10 mouse cellular contexts compared by ENCODE assay signal in the genomic region with DNA sequence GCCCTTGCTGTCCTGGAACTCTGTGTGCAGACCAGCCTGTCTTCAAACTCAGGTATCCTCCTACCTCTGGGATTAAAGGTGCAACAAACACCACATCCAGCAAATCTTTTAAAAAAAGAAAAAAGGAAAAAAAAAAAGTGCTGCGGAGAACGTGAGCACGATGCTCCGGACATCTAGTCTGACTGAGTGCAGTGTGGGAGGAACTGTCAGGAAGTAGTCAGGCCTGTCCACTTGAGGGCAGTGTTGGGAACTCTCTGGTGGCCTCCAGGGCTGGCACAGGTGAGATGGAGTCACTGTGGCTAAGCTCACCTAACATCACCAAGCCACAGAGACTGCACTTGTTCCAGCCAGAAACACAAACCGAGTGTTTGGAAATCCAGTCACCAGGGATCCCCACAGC. TPM values are rescaled to one million over a fixed set of nuclear protein-coding genes. Genes with fewer than 3 reads are reported as not detected.
A peak's percentile ranks its signal among the peaks of the same experiment; 100 is the strongest.
DNase-seq lines count a peak whose midpoint lies in the region; ATAC-seq and TF ChIP-seq lines count a peak whose summit lies in the region.
"Had no signal": no experiment of that assay in that cellular context is flagged by ENCODE, and none has a peak within 500 bp of the region (broad histone marks: within the 10 kb centered on the region; RNA-seq: fewer than 3 reads in every experiment).

No protein-coding gene starts in this region.

- H3K9ac ChIP-seq in liver, embryonic 11.5 days (ENCODE audit: low read depth, low read length), result no peak overlapping the region
- H3K9ac ChIP-seq in neural tube, embryonic 15.5 days (replicated peaks), result no peak overlapping the region
- H3K9ac ChIP-seq: embryonic facial prominence, embryonic 12.5 days; lung, embryonic 15.5 days had no signal

- H3K4me3 ChIP-seq in left cerebral cortex, adult 2 months, result no peak overlapping the region
- H3K4me3 ChIP-seq in liver, embryonic 11.5 days (ENCODE audit: low read depth, low read length), result no peak overlapping the region
- H3K4me3 ChIP-seq in neural tube, embryonic 15.5 days (replicated peaks), result no peak overlapping the region
- H3K4me3 ChIP-seq: embryonic facial prominence, embryonic 12.5 days; lung, embryonic 15.5 days had no signal

- intact Hi-C loops in left cerebral cortex, adult 2 months (cut with DNase I), result no loop called here
- intact Hi-C loops in heart, postnatal 14 days (cut with DNase I), result loop anchor here (5.0 kb wide), 2 partner anchors 102 to 237 kb away; no protein-coding TSS in a partner anchor

- no peaks in the 10 kb centered on the region for H3K27me3 ChIP-seq in liver, embryonic 11.5 days (replicated peaks; ENCODE audit: control insufficient read depth, insufficient read depth, low read length)
- H3K27me3 ChIP-seq in neural tube, embryonic 15.5 days (replicated peaks), result no peaks in the 10 kb centered on the region
- H3K27me3 ChIP-seq: embryonic facial prominence, embryonic 12.5 days; lung, embryonic 15.5 days had no signal

- WGBS in liver, embryonic 11.5 days, result 34% methylated on average over 5 of the region's 5 CpGs
- 35% methylated on average over 5 of the region's 5 CpGs for WGBS in neural tube, embryonic 15.5 days

- no peaks in the 10 kb centered on the region for H3K36me3 ChIP-seq in liver, embryonic 11.5 days (ENCODE audit: control insufficient read depth, insufficient read depth, low read length)
- H3K36me3 ChIP-seq in neural tube, embryonic 15.5 days, result no peaks in the 10 kb centered on the region
- H3K36me3 ChIP-seq: embryonic facial prominence, embryonic 12.5 days; lung, embryonic 15.5 days had no signal

- peak; percentile 59 for TF ChIP-seq CTCF in left cerebral cortex, adult 2 months (IDR thresholded peaks at IDR 0.05)

- H3K27ac ChIP-seq in left cerebral cortex, adult 2 months, result no peak overlapping the region
- H3K27ac ChIP-seq in liver, embryonic 11.5 days (ENCODE audit: low read depth, low read length), result no peak overlapping the region
- no peak overlapping the region for H3K27ac ChIP-seq in neural tube, embryonic 15.5 days (replicated peaks)
- H3K27ac ChIP-seq: embryonic facial prominence, embryonic 12.5 days; lung, embryonic 15.5 days had no signal

- DNase-seq in left cerebral cortex, adult 2 months (ENCODE audit: extremely low spot score in 1 of 2, low spot score in 2 of 2), result peak in 1 of 2 experiments; percentile 42
- DNase-seq in left cerebral cortex, adult 11 months (ENCODE audit: low spot score), result no peak
- peak; percentile 51 for DNase-seq in R1 (ENCODE audit: low read depth, low spot score)
- peak; percentile 79 to 91 for DNase-seq in cerebellum, postnatal 25 days
- peak; percentile 43 to 66 for DNase-seq in heart, postnatal 14 days
- DNase-seq in liver, embryonic 11.5 days (ENCODE audit: low spot score), result no peak
- peak; percentile 63 for DNase-seq in retina, embryonic 14.5 days (ENCODE audit: low spot score)

- H3K4me2 ChIP-seq in liver, embryonic 11.5 days, result peak overlapping the region; percentile 43; the same call in 1 of the 2 replicates
- H3K4me2 ChIP-seq in neural tube, embryonic 15.5 days, result no peak overlapping the region
- H3K4me2 ChIP-seq: embryonic facial prominence, embryonic 12.5 days; lung, embryonic 15.5 days had no signal

- no peaks in the 10 kb centered on the region; the same call in 1 of the 2 replicates for H3K9me3 ChIP-seq in liver, embryonic 11.5 days (ENCODE audit: control insufficient read depth, low read length)
- no peaks in the 10 kb centered on the region for H3K9me3 ChIP-seq in neural tube, embryonic 15.5 days (replicated peaks)
- H3K9me3 ChIP-seq: embryonic facial prominence, embryonic 12.5 days; lung, embryonic 15.5 days had no signal

- no peaks in the 10 kb centered on the region for H3K4me1 ChIP-seq in liver, embryonic 11.5 days (replicated peaks; ENCODE audit: control insufficient read depth, insufficient read depth, low read length)
- no peaks in the 10 kb centered on the region for H3K4me1 ChIP-seq in neural tube, embryonic 15.5 days
- H3K4me1 ChIP-seq: embryonic facial prominence, embryonic 12.5 days; lung, embryonic 15.5 days had no signal

- peak; percentile 65 for ATAC-seq in liver, embryonic 11.5 days (replicated peaks; ENCODE audit: low FRiP score)
- no peak for ATAC-seq in neural tube, embryonic 15.5 days (ENCODE audit: low FRiP score)

RNA-seq across cellular contexts. Expression of a gene that starts 8.1 kb away (rescaled TPM):
- total RNA-seq in left cerebral cortex, adult 2 months (2021), result under 1 TPM; 0.30 to 0.36 TPM
- total RNA-seq in heart, postnatal 14 days (2021), result not detected
- 0.32 TPM in 1 of 2 replicates, not detected in the other for polyA plus RNA-seq in liver, embryonic 11.5 days (2014; fragmentation: Nextera tagmentation; extraction: Ambion mirVana)
- polyA plus RNA-seq in neural tube, embryonic 15.5 days (2015; fragmentation: Nextera tagmentation; extraction: Ambion mirVana), result 0.44 and 0.46 TPM in 2 replicates

RNA-seq across cellular contexts. Expression of a gene that starts 8.5 kb away (rescaled TPM):
- 1 to 10 TPM; 5.7 to 7.0 TPM for total RNA-seq in left cerebral cortex, adult 2 months (2021)
- 1 to 10 TPM; 8.4 to 8.5 TPM for total RNA-seq in heart, postnatal 14 days (2021)
- 29.2 and 30.8 TPM in 2 replicates for polyA plus RNA-seq in liver, embryonic 11.5 days (2014; fragmentation: Nextera tagmentation; extraction: Ambion mirVana)
- 21.8 and 28.5 TPM in 2 replicates for polyA plus RNA-seq in neural tube, embryonic 15.5 days (2015; fragmentation: Nextera tagmentation; extraction: Ambion mirVana)

RNA-seq across cellular contexts. Expression of a gene that starts 15.4 kb away (rescaled TPM):
- total RNA-seq in left cerebral cortex, adult 2 months (2021), result 10 to 100 TPM; 19.6 to 20.8 TPM
- under 1 TPM; 0.27 to 0.38 TPM for total RNA-seq in heart, postnatal 14 days (2021)
- 1.6 and 3.7 TPM in 2 replicates for polyA plus RNA-seq in liver, embryonic 11.5 days (2014; fragmentation: Nextera tagmentation; extraction: Ambion mirVana)
- 20.2 and 22.0 TPM in 2 replicates for polyA plus RNA-seq in neural tube, embryonic 15.5 days (2015; fragmentation: Nextera tagmentation; extraction: Ambion mirVana)

Comparison
In these comparisons a context has a peak if more than half of its experiments do, and no peak if none do; other contexts are left out.
1. DNase-seq: peak in R1 (single experiment), cerebellum, postnatal 25 days (2 of 2), heart, postnatal 14 days (2 of 2) and retina, embryonic 14.5 days (single experiment); none in left cerebral cortex, adult 11 months (single experiment) and liver, embryonic 11.5 days (single experiment).
2. RNA of a gene that starts 15.4 kb away (total RNA-seq): 19.6 to 20.8 TPM in left cerebral cortex, adult 2 months; 0.27 to 0.38 TPM in heart, postnatal 14 days; every median in the first group is over 10 times any median in the second.